Mouse (Mus musculus): ENCODE measurements around the gene Lgr4. TPM values are rescaled to one million over a fixed set of nuclear protein-coding genes. Genes with fewer than 3 reads are reported as not detected.
A peak's percentile ranks its signal among the peaks of the same experiment; 100 is the strongest.

Lgr4 gene
- polyA plus RNA-seq, 1 experiment from 2014 or later: 21.1 TPM

- peak; percentile 46; the same call in 1 of the 2 replicates for ATAC-seq (ENCODE audit: low FRiP score, low read depth)
Measured at GRCm38 (mm10) chr2:109904171-109904821, 13.2 kb upstream of the Lgr4 start.

GRCm38 (mm10) chr2:109909122-109909521, 8.3 kb upstream of the Lgr4 start:
- WGBS: 55% methylated on average over 2 of the region's 2 CpGs
- no peak for ATAC-seq (ENCODE audit: low FRiP score, low read depth)
- H3K9me3 ChIP-seq: 0 out of 2 replicates have a peak, but pooled peaks cover 5% of the 10 kb centered on the region

More at GRCm38 (mm10) chr2:109904171-109904821, 13.2 kb upstream of the Lgr4 start:
- no peak overlapping the region for H3K4me2 ChIP-seq (replicated peaks)
- H3K27ac ChIP-seq: no peak overlapping the region
- peaks cover 27% of the 10 kb centered on the region for H3K36me3 ChIP-seq
- H3K4me1 ChIP-seq: no peaks in the 10 kb centered on the region
- H3K9me3 ChIP-seq: no peaks in the 10 kb centered on the region
- WGBS: 0% methylated on average over 7 of the region's 7 CpGs
- no peaks in the 10 kb centered on the region for H3K27me3 ChIP-seq
- H3K4me3 ChIP-seq: no peak overlapping the region
- no peak overlapping the region for H3K9ac ChIP-seq

GRCm38 (mm10) chr2:109912216-109912615, 5.2 kb upstream of the Lgr4 start:
- no peak for ATAC-seq (ENCODE audit: low FRiP score, low read depth)
- 85% methylated on average over 8 of the region's 8 CpGs for WGBS
- Histone ChIP-seq H3K4me3 (no peak overlapping the region), H3K4me1 (peaks cover 5% of the 10 kb centered on the region; the same call in 1 of the 2 replicates), H3K9ac (no peak overlapping the region), H3K36me3 (no peaks in the 10 kb centered on the region), H3K4me2 (replicated peaks) (no peak overlapping the region), H3K27ac (no peak overlapping the region), H3K27me3 (no peaks in the 10 kb centered on the region), H3K9me3 (0 out of 2 replicates have a peak, but pooled peaks cover 5% of the 10 kb centered on the region)

More at GRCm38 (mm10) chr2:109909122-109909521, 8.3 kb upstream of the Lgr4 start:
- no peaks in the 10 kb centered on the region for H3K4me1 ChIP-seq
- no peaks in the 10 kb centered on the region for H3K36me3 ChIP-seq
- no peaks in the 10 kb centered on the region for H3K27me3 ChIP-seq
- H3K4me3 ChIP-seq: no peak overlapping the region
- no peak overlapping the region for H3K4me2 ChIP-seq (replicated peaks)
- no peak overlapping the region for H3K27ac ChIP-seq
- no peak overlapping the region for H3K9ac ChIP-seq

- no peak overlapping the region for H3K4me3 ChIP-seq
- 0 out of 2 replicates have a peak, but pooled peaks cover 5% of the 10 kb centered on the region for H3K9me3 ChIP-seq
- H3K4me2 ChIP-seq (replicated peaks): no peak overlapping the region
- H3K4me1 ChIP-seq: peaks cover 5% of the 10 kb centered on the region; the same call in 1 of the 2 replicates
- WGBS: 83% methylated on average over 12 of the region's 12 CpGs
- H3K27me3 ChIP-seq: no peaks in the 10 kb centered on the region
- no peak overlapping the region for H3K9ac ChIP-seq
- no peak for ATAC-seq (ENCODE audit: low FRiP score, low read depth)
- H3K27ac ChIP-seq: no peak overlapping the region
- no peaks in the 10 kb centered on the region for H3K36me3 ChIP-seq
Measured at GRCm38 (mm10) chr2:109912766-109913165, 4.7 kb upstream of the Lgr4 start.

GRCm38 (mm10) chr2:109913241-109913640, 4.2 kb upstream of the Lgr4 start:
- Histone ChIP-seq H3K4me2 (replicated peaks) (no peak overlapping the region), H3K27me3 (no peaks in the 10 kb centered on the region), H3K4me3 (no peak overlapping the region), H3K9ac (no peak overlapping the region), H3K27ac (no peak overlapping the region), H3K4me1 (peaks cover 5% of the 10 kb centered on the region; the same call in 1 of the 2 replicates), H3K9me3 (0 out of 2 replicates have a peak, but pooled peaks cover 5% of the 10 kb centered on the region), H3K36me3 (no peaks in the 10 kb centered on the region)
- 68% methylated on average over 8 of the region's 8 CpGs for WGBS
- no peak for ATAC-seq (ENCODE audit: low FRiP score, low read depth)

GRCm38 (mm10) chr2:109914601-109915000, 2.8 kb upstream of the Lgr4 start:
- Histone ChIP-seq H3K9me3 (0 out of 2 replicates have a peak, but pooled peaks cover 5% of the 10 kb centered on the region), H3K4me3 (no peak overlapping the region), H3K36me3 (no peaks in the 10 kb centered on the region), H3K27me3 (no peaks in the 10 kb centered on the region), H3K4me2 (replicated peaks) (no peak overlapping the region), H3K4me1 (peaks cover 16% of the 10 kb centered on the region), H3K27ac (no peak overlapping the region), H3K9ac (no peak overlapping the region)
- ATAC-seq (ENCODE audit: low FRiP score, low read depth): no peak

GRCm38 (mm10) chr2:109916782-109917495, 508 bp upstream of the Lgr4 start:
- 3% methylated on average over 11 of the region's 11 CpGs for WGBS
- Histone ChIP-seq H3K36me3 (no peaks in the 10 kb centered on the region), H3K9ac (no peak overlapping the region), H3K4me2 (replicated peaks) (peak overlapping the region; percentile 90), H3K4me3 (peak overlapping the region; percentile 94), H3K27me3 (no peaks in the 10 kb centered on the region), H3K27ac (no peak overlapping the region), H3K9me3 (0 out of 2 replicates have a peak, but pooled peaks cover 5% of the 10 kb centered on the region), H3K4me1 (peaks cover 37% of the 10 kb centered on the region)
- ATAC-seq (ENCODE audit: low FRiP score, low read depth): no peak

GRCm38 (mm10) chr2:109918592-109919262, 1.3 kb downstream of the Lgr4 start:
- WGBS: 8% methylated on average over 22 of the region's 22 CpGs
- Histone ChIP-seq H3K9ac (peak overlapping the region; percentile 98), H3K27me3 (no peaks in the 10 kb centered on the region), H3K9me3 (no peaks in the 10 kb centered on the region), H3K36me3 (no peaks in the 10 kb centered on the region), H3K27ac (peak overlapping the region; percentile 98; the same call in 1 of the 2 replicates), H3K4me3 (peak overlapping the region; percentile 94), H3K4me2 (replicated peaks) (peak overlapping the region; percentile 90), H3K4me1 (peaks cover 45% of the 10 kb centered on the region)
- ATAC-seq (ENCODE audit: low FRiP score, low read depth): no peak

- H3K27me3 ChIP-seq: no peaks in the 10 kb centered on the region
- peaks cover under 1% of the 10 kb centered on the region for H3K36me3 ChIP-seq
- no peak for ATAC-seq (ENCODE audit: low FRiP score, low read depth)
- no peak overlapping the region for H3K27ac ChIP-seq
- no peaks in the 10 kb centered on the region for H3K9me3 ChIP-seq
- H3K4me1 ChIP-seq: peaks cover 48% of the 10 kb centered on the region
- H3K4me2 ChIP-seq (replicated peaks): peak overlapping the region; percentile 90
- WGBS: 83% methylated on average over 7 of the region's 7 CpGs
- H3K4me3 ChIP-seq: peak overlapping the region; percentile 94
- H3K9ac ChIP-seq: peak overlapping the region; percentile 40; the same call in 1 of the 2 replicates
Measured at GRCm38 (mm10) chr2:109920471-109920870, 3.0 kb downstream of the Lgr4 start.

- H3K27ac ChIP-seq: peak overlapping the region; percentile 28; the same call in 1 of the 2 replicates
- H3K4me1 ChIP-seq: peaks cover 48% of the 10 kb centered on the region
- H3K27me3 ChIP-seq: no peaks in the 10 kb centered on the region
- ATAC-seq (ENCODE audit: low FRiP score, low read depth): no peak
- no peaks in the 10 kb centered on the region for H3K9me3 ChIP-seq
- peak overlapping the region; percentile 90 for H3K4me2 ChIP-seq (replicated peaks)
- WGBS: 41% methylated on average over 8 of the region's 8 CpGs
- peak overlapping the region; percentile 94 for H3K4me3 ChIP-seq
- H3K9ac ChIP-seq: 0 out of 2 replicates have a peak overlapping the region, but pooled peaks have one; percentile 8
- H3K36me3 ChIP-seq: peaks cover 8% of the 10 kb centered on the region
Measured at GRCm38 (mm10) chr2:109921298-109922035, 4.0 kb downstream of the Lgr4 start.

- H3K4me2 ChIP-seq (replicated peaks): 0 out of 2 replicates have a peak overlapping the region, but pooled peaks have one; percentile 21
- H3K27me3 ChIP-seq: no peaks in the 10 kb centered on the region
- WGBS: 82% methylated on average over 3 of the region's 3 CpGs
- H3K27ac ChIP-seq: no peak overlapping the region
- no peak overlapping the region for H3K4me3 ChIP-seq
- H3K4me1 ChIP-seq: peaks cover 43% of the 10 kb centered on the region
- no peak overlapping the region for H3K9ac ChIP-seq
- no peak for ATAC-seq (ENCODE audit: low FRiP score, low read depth)
- H3K9me3 ChIP-seq: no peaks in the 10 kb centered on the region
- H3K36me3 ChIP-seq: peaks cover 11% of the 10 kb centered on the region
Measured at GRCm38 (mm10) chr2:109922306-109922705, 4.9 kb downstream of the Lgr4 start.
